Mouse (Mus musculus) intestine, embryonic 16.5 days (tissue): ENCODE measurements around the gene Ecsit. TPM values are rescaled to one million over a fixed set of nuclear protein-coding genes. Genes with fewer than 3 reads are reported as not detected.
"Not testable (repeated sequence)": the region's sequence is repeated elsewhere in the genome, so short reads cannot be mapped to it uniquely, and the experiment has no call there.

Experiments
- ATAC-seq: fragments of 200-750 bp; cut with Nextera tagmentation; 2 replicates; pipeline ENCODE4 v1.8.0; 2017; ENCODE audit warnings: moderate TSS enrichment, moderate library complexity
- H3K27ac ChIP-seq: fragments of 300-500 bp; sonication (generic); 2 replicates; pipeline ENCODE4 v1.5.1; 2014; ENCODE audit warnings: mild to moderate bottlenecking, low read length
- H3K27me3 ChIP-seq: fragments of 300-500 bp; sonication (generic); replicated peaks from 2 replicates; pipeline ENCODE4 v1.6.1; 2014; ENCODE audit warnings: low read length, control low read depth, mixed read lengths; ENCODE audit not compliant: control insufficient read depth, insufficient read depth
- H3K36me3 ChIP-seq: fragments of 300-500 bp; sonication (generic); 2 replicates; pipeline ENCODE4 v1.6.1; 2014; ENCODE audit warnings: low read length, control low read depth; ENCODE audit not compliant: control insufficient read depth, insufficient read depth
- H3K4me1 ChIP-seq: fragments of 300-500 bp; sonication (generic); 2 replicates; pipeline ENCODE4 v1.6.1; 2014; ENCODE audit warnings: low read length, control low read depth, mixed read lengths; ENCODE audit not compliant: control insufficient read depth, insufficient read depth
- H3K4me2 ChIP-seq: fragments of 300-500 bp; sonication (generic); 2 replicates; pipeline ENCODE4 v1.6.1; 2014; ENCODE audit warnings: low read depth, low read length, control low read depth
- H3K4me3 ChIP-seq: fragments of 300-500 bp; sonication (generic); 2 replicates; pipeline ENCODE4 v1.5.1; 2014; ENCODE audit warnings: mild to moderate bottlenecking, low read length
- H3K9ac ChIP-seq: fragments of 300-500 bp; sonication (generic); 2 replicates; pipeline ENCODE4 v1.6.1; 2014; ENCODE audit warnings: low read depth, low read length
- H3K9me3 ChIP-seq: fragments of 300-500 bp; sonication (generic); 2 replicates; pipeline ENCODE4 v1.6.1; 2016; ENCODE audit warnings: low read length, control low read depth; ENCODE audit not compliant: control insufficient read depth
- WGBS: fragments of 180-500 bp; shearing (Covaris S2); extraction: QIAGEN DNeasy Blood & Tissue Kit; methylation state at CpG from one replicate; pipeline ENCODE4 v1.1.7; 2014; 5-methylcytosine and 5-hydroxymethylcytosine counted together
- polyA plus RNA-seq: library from polyadenylated mRNA; unstranded; fragments of >200 nt; fragmentation: Nextera tagmentation; extraction: Ambion mirVana; gene quantifications from 2 replicates; pipeline ENCODE4 v1.2.1, GENCODE M21; 2015

Gene Ecsit
- polyA plus RNA-seq, 1 experiment from 2014 or later: 54.2 TPM

- Histone ChIP-seq H3K9ac (peak overlapping the region; percentile 71), H3K27me3 (peaks cover 11% of the 10 kb centered on the region), H3K27ac (0 out of 2 replicates have a peak overlapping the region, but pooled peaks have one; percentile 14), H3K4me1 (peaks cover 6% of the 10 kb centered on the region; the same call in 1 of the 2 replicates), H3K9me3 (no peaks in the 10 kb centered on the region), H3K4me3 (peak overlapping the region; percentile 41), H3K4me2 (peak overlapping the region; percentile 80), H3K36me3 (no peaks in the 10 kb centered on the region)
- peak; percentile 80 for ATAC-seq
- WGBS: 2% methylated on average over 24 of the region's 24 CpGs
These were observed 10.6 kb upstream of the Ecsit start for GRCm38 (mm10) chr9:22095854-22096307.

- no peaks in the 10 kb centered on the region for H3K27me3 ChIP-seq
- H3K4me2 ChIP-seq: no peak overlapping the region
- H3K27ac ChIP-seq: no peak overlapping the region
- ATAC-seq: no peak
- H3K9me3 ChIP-seq: no peaks in the 10 kb centered on the region
- H3K4me1 ChIP-seq: 0 out of 2 replicates have a peak, but pooled peaks cover 3% of the 10 kb centered on the region
- WGBS: 84% methylated on average over 6 of the region's 6 CpGs
- H3K9ac ChIP-seq: no peak overlapping the region
- H3K36me3 ChIP-seq: no peaks in the 10 kb centered on the region
- H3K4me3 ChIP-seq: no peak overlapping the region
These were observed 7.5 kb upstream of the Ecsit start for GRCm38 (mm10) chr9:22092746-22093145.

DNA sequence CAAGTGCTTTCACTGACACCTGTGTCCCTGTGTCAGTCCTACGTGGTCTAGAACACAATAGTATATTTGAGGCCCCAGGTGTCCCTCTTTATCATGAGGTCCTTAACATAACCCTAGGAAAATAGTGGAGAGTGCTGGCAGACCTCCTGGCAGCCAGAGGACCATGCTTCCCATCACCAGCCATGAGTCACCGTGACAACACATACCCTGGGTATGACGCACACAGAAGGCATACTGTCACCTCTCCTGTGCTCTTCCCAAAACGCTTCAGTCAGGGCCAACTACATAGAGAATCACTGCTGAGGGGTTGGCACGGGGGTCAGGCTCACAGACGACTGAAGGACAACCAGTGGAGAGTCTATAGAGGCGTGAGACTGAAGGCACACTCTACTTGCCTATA, 4.7 kb upstream of the Ecsit start:
- ATAC-seq: no peak

DNA sequence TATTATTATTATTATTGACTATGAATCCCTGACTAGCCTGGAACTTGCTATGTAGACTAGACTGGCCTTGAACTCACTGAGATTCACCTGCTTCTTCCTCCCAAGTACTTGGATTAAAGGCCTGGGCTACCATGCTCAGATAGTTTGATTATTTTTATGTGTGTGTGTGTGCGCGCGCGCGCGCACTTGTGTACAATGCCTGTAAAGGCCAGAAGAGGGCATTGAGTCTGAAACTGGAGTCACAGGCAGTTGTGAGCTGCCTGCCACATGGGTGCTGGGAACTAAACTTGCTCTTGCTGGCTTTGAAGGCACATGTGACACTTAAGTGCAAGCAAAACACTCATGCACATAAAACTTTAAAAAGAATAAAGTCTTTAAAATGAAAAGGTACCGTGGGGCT, 4.0 kb upstream of the Ecsit start:
- H3K9ac ChIP-seq: no peak overlapping the region
- no peaks in the 10 kb centered on the region for H3K27me3 ChIP-seq
- no peak overlapping the region for H3K4me3 ChIP-seq
- H3K4me1 ChIP-seq: peaks cover 4% of the 10 kb centered on the region; the same call in 1 of the 2 replicates
- no peaks in the 10 kb centered on the region for H3K36me3 ChIP-seq
- H3K4me2 ChIP-seq: no peak overlapping the region
- WGBS: 96% methylated on average over 7 of the region's 7 CpGs
- no peak overlapping the region for H3K27ac ChIP-seq
- ATAC-seq: no peak
- H3K9me3 ChIP-seq: no peaks in the 10 kb centered on the region

More for the DNA sequence above, 4.7 kb upstream of the Ecsit start:
- Histone ChIP-seq H3K9me3 (no peaks in the 10 kb centered on the region), H3K4me2 (no peak overlapping the region), H3K9ac (no peak overlapping the region), H3K4me3 (no peak overlapping the region), H3K27me3 (no peaks in the 10 kb centered on the region), H3K4me1 (no peaks in the 10 kb centered on the region), H3K27ac (no peak overlapping the region), H3K36me3 (no peaks in the 10 kb centered on the region)
- 87% methylated on average over 7 of the region's 7 CpGs for WGBS

GRCm38 (mm10) chr9:22087034-22087618, 1.9 kb upstream of the Ecsit start:
- Histone ChIP-seq H3K4me3 (no peak overlapping the region), H3K4me2 (no peak overlapping the region), H3K27ac (no peak overlapping the region), H3K9ac (no peak overlapping the region), H3K27me3 (no peaks in the 10 kb centered on the region), H3K9me3 (no peaks in the 10 kb centered on the region), H3K4me1 (peaks cover 4% of the 10 kb centered on the region; the same call in 1 of the 2 replicates), H3K36me3 (no peaks in the 10 kb centered on the region)
- ATAC-seq: no peak
- 89% methylated on average over 2 of the region's 2 CpGs for WGBS

DNA sequence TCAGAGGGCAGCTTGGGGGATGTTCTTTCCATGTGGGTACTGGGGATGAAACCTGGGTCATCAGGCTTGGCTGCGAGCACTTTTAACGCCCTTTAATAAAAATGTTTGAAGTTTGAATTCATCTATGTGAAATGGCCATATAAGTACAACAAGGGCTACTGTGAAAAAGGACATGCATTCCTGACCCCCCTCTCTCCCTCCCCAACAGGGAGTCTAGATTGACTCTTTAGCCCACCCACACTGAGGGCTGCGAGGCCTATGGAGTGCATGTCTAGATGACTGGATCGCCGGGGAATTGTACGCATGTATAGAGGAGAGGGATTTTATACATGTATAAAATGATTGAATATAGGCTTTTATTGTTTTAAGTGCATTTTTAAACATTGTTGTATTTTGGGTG, 774 bp upstream of the Ecsit start:
- Histone ChIP-seq H3K4me3 (peak overlapping the region; percentile 58), H3K4me1 (peaks cover 4% of the 10 kb centered on the region; the same call in 1 of the 2 replicates), H3K27me3 (no peaks in the 10 kb centered on the region), H3K9ac (peak overlapping the region; percentile 65), H3K9me3 (no peaks in the 10 kb centered on the region), H3K36me3 (no peaks in the 10 kb centered on the region), H3K27ac (peak overlapping the region; percentile 87; the same call in 1 of the 2 replicates), H3K4me2 (peak overlapping the region; percentile 80)
- 57% methylated on average over 6 of the region's 6 CpGs for WGBS
- no peak for ATAC-seq

- 33% methylated on average over 4 of the region's 4 CpGs for WGBS
- Histone ChIP-seq H3K36me3 (no peaks in the 10 kb centered on the region), H3K9ac (peak overlapping the region; percentile 65), H3K4me1 (peaks cover 4% of the 10 kb centered on the region; the same call in 1 of the 2 replicates), H3K4me3 (peak overlapping the region; percentile 58), H3K4me2 (peak overlapping the region; percentile 80), H3K27ac (0 out of 2 replicates have a peak overlapping the region, but pooled peaks have one; percentile 87), H3K27me3 (no peaks in the 10 kb centered on the region), H3K9me3 (no peaks in the 10 kb centered on the region)
- no peak for ATAC-seq
These were observed 594 bp downstream of the Ecsit start for GRCm38 (mm10) chr9:22084667-22085021.

DNA sequence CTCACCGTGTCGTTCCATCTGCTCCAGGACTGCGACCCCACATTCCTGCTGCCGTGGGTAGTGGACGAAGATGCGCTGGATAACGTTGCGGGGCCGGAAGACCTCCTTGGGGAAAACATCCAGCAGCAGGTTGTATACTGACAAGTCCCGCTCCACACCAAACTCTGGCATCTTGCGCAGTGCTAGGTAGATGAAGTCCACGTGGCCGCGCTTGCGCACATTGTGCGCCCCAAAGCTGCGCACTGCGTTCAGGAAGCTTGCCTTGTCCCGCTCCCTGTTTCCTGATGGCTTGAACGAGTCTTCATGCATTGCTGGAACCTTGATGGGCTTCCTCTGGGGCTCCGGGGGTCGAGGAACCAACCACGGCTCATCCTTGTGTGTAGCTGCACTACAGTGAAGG, 9.0 kb downstream of the Ecsit start:
- 91% methylated on average over 23 of the region's 23 CpGs for WGBS
- no peaks in the 10 kb centered on the region for H3K27me3 ChIP-seq
- H3K9ac ChIP-seq: no peak overlapping the region
- H3K36me3 ChIP-seq: peaks cover 7% of the 10 kb centered on the region; the same call in 1 of the 2 replicates
- no peaks in the 10 kb centered on the region for H3K9me3 ChIP-seq
- H3K27ac ChIP-seq: no peak overlapping the region
- ATAC-seq: no peak
- no peak overlapping the region for H3K4me2 ChIP-seq
- no peaks in the 10 kb centered on the region for H3K4me1 ChIP-seq
- H3K4me3 ChIP-seq: no peak overlapping the region

- not testable (repeated sequence) for H3K27me3 ChIP-seq, H3K4me1 ChIP-seq, H3K36me3 ChIP-seq, H3K4me2 ChIP-seq, H3K27ac ChIP-seq, H3K9ac ChIP-seq, H3K4me3 ChIP-seq, H3K9me3 ChIP-seq, ATAC-seq
- 64% methylated on average over 5 of the region's 5 CpGs for WGBS
These were observed 9.5 kb downstream of the Ecsit start for GRCm38 (mm10) chr9:22075778-22076177.

- Histone ChIP-seq H3K4me2 (no peak overlapping the region), H3K36me3 (peaks cover 3% of the 10 kb centered on the region; the same call in 1 of the 2 replicates), H3K4me1 (peaks cover 7% of the 10 kb centered on the region), H3K9me3 (no peaks in the 10 kb centered on the region), H3K9ac (no peak overlapping the region), H3K27me3 (no peaks in the 10 kb centered on the region), H3K4me3 (no peak overlapping the region), H3K27ac (no peak overlapping the region)
- 90% methylated on average over 4 of the region's 4 CpGs for WGBS
- ATAC-seq: no peak
These were observed 13.0 kb downstream of the Ecsit start for GRCm38 (mm10) chr9:22072276-22072675.
